Mouse (Mus musculus) ES-E14 (cell line): Measurements from ENCODE around the gene Cys1. TPM values are rescaled to one million over a fixed set of nuclear protein-coding genes. Genes with fewer than 3 reads are reported as not detected.
"Not testable (repeated sequence)": the region's sequence is repeated elsewhere in the genome, so short reads cannot be mapped to it uniquely, and the experiment has no call there.

ENCODE experiments used
- DNase-seq: peaks from one replicate; pipeline ENCODE4 v3.0.0-alpha.2; 2013; ENCODE audit warnings: low read depth, low spot score
- H3K27ac ChIP-seq: 2 replicates; pipeline ENCODE4 v1.5.1; 2012; ENCODE audit warnings: low read depth, mild to moderate bottlenecking, low read length, moderate library complexity, mixed read lengths; ENCODE audit not compliant: poor library complexity, insufficient read depth, severe bottlenecking
- H3K36me3 ChIP-seq: 2 replicates; pipeline ENCODE4 v1.6.1; 2012; ENCODE audit warnings: mild to moderate bottlenecking, low read length, moderate library complexity, mixed read lengths; ENCODE audit not compliant: control insufficient read depth, poor library complexity, insufficient read depth, severe bottlenecking
- H3K4me1 ChIP-seq, 2 experiments: fragments of 150-350 bp in 1 of 2; sonication (generic) in 1 of 2; 2 replicates each; pipeline ENCODE4 v1.6.1; 2012; ENCODE audit warnings: low read length in 2 of 2, mild to moderate bottlenecking in 1 of 2, mixed read lengths in 1 of 2; ENCODE audit not compliant: control insufficient read depth in 2 of 2, insufficient read depth in 2 of 2, poor library complexity in 1 of 2
- H3K4me3 ChIP-seq, 2 experiments: fragments of 150-350 bp in 1 of 2; sonication (generic) in 1 of 2; 2 replicates each; pipeline ENCODE4 v1.5.1; 2012; ENCODE audit warnings: low read length in 2 of 2, low read depth in 1 of 2, mild to moderate bottlenecking in 1 of 2, mixed read lengths in 1 of 2; ENCODE audit not compliant: insufficient read depth in 1 of 2, poor library complexity in 1 of 2, severe bottlenecking in 1 of 2
- H3K9ac ChIP-seq: 2 replicates; pipeline ENCODE4 v1.6.1; 2012; ENCODE audit warnings: low read depth, mild to moderate bottlenecking, low read length, mixed read lengths; ENCODE audit not compliant: poor library complexity, insufficient read depth, severe bottlenecking
- H3K9me3 ChIP-seq: fragments of 150-350 bp; sonication (generic); 2 replicates; pipeline ENCODE4 v1.6.1; 2012; ENCODE audit warnings: low read depth, mild to moderate bottlenecking, low read length; ENCODE audit not compliant: control insufficient read depth, insufficient read depth
- CHD2 ChIP-seq: IDR thresholded peaks from 2 replicates; pipeline ENCODE4 v1.6.1; 2014; ENCODE audit warnings: mild to moderate bottlenecking, low read depth, low read length, inconsistent platforms
- HCFC1 ChIP-seq: IDR thresholded peaks from 2 replicates; pipeline ENCODE4 v1.6.1; 2012; ENCODE audit warnings: low read length, inconsistent platforms, borderline replicate concordance; ENCODE audit not compliant: insufficient read depth
- MAFK ChIP-seq: IDR thresholded peaks from 2 replicates; pipeline ENCODE4 v1.6.1; 2014; ENCODE audit warnings: mild to moderate bottlenecking, low read depth, low read length, inconsistent platforms; ENCODE audit not compliant: insufficient read depth
- ZC3H11A ChIP-seq: IDR thresholded peaks from 2 replicates; pipeline ENCODE4 v1.6.1; 2012; ENCODE audit warnings: low read depth, mild to moderate bottlenecking, inconsistent platforms, low read length, borderline replicate concordance
- ZNF384 ChIP-seq: IDR thresholded peaks from 2 replicates; pipeline ENCODE4 v1.6.1; 2012; ENCODE audit warnings: low read depth, low read length, inconsistent platforms
- in situ Hi-C, 2 experiments: fragments of 600-800 bp; cut with MboI; formaldehyde crosslinking; loops; one replicate each; pipeline ENCODE4 v1.15.1; 2025; ENCODE audit warnings: low sequenced_read_pairs in 2 of 2, inconsistent platforms in 1 of 2; ENCODE audit not compliant: unreplicated experiment in 2 of 2
- total RNA-seq: library from RNA; depleted of rRNA; stranded (reverse); fragments of 300-350 nt; gene quantifications from 2 replicates; pipeline ENCODE4 v1.2.3, GENCODE M21; 2012

Gene Cys1
- total RNA-seq, 1 experiment: not detected

DNA sequence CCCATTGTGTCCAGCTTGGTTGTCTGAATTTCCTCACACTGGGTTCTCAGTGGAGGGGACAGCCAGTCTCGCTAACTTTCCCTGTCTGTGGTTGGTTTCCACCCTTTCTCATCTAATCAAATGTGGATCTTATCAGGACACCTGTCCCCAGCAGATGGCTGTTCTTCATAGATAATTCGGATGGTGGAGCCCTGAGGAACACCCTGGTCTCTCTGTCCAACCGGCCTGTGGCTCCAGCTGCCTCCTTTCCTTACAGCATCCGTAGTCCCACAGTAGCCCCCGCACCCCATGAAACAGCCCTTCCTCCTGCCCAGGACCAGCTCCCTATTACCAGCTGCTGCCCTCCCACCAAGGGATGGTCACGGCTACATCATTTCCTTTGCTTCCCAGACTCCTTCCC is 35.7 kb downstream of the Cys1 start:
- Histone ChIP-seq H3K9me3 (no peaks in the 10 kb centered on the region), H3K36me3 (no peaks in the 10 kb centered on the region), H3K4me1 (peaks cover 5 to 6% of the 10 kb centered on the region in 2 experiments; a peak in 2 of 4 replicates), H3K9ac (no peak overlapping the region), H3K4me3 (no peak overlapping the region), H3K27ac (no peak overlapping the region)
- TF ChIP-seq CHD2 (no peak), HCFC1 (no peak), ZC3H11A (no peak), MAFK (no peak), ZNF384 (no peak)
- DNase-seq: no peak
- in situ Hi-C loops: no loop called here

- Histone ChIP-seq H3K27ac (no peak overlapping the region), H3K4me1 (peaks cover 2 to 3% of the 10 kb centered on the region in 2 experiments; a peak in 2 of 4 replicates), H3K4me3 (no peak overlapping the region), H3K9me3 (no peaks in the 10 kb centered on the region), H3K9ac (no peak overlapping the region), H3K36me3 (no peaks in the 10 kb centered on the region)
- in situ Hi-C loops: no loop called here
- no peak for TF ChIP-seq CHD2
- TF ChIP-seq ZNF384: no peak
- no peak for TF ChIP-seq HCFC1
- DNase-seq: peak; percentile 34
Observed at GRCm38 (mm10) chr12:24644125-24644571, 37.5 kb downstream of the Cys1 start.

- Histone ChIP-seq H3K27ac (no peak overlapping the region), H3K36me3 (no peaks in the 10 kb centered on the region), H3K9me3 (no peaks in the 10 kb centered on the region), H3K9ac (no peak overlapping the region), H3K4me1 (peaks cover 0 to 3% of the 10 kb centered on the region in 2 experiments; a peak in 1 of 4 replicates), H3K4me3 (no peak overlapping the region)
- no peak for DNase-seq
- TF ChIP-seq HCFC1 (no peak), CHD2 (no peak), MAFK (no peak), ZC3H11A (no peak), ZNF384 (no peak)
- in situ Hi-C loops: no loop called here
Observed at GRCm38 (mm10) chr12:24642370-24642802, 39.2 kb downstream of the Cys1 start.

DNA sequence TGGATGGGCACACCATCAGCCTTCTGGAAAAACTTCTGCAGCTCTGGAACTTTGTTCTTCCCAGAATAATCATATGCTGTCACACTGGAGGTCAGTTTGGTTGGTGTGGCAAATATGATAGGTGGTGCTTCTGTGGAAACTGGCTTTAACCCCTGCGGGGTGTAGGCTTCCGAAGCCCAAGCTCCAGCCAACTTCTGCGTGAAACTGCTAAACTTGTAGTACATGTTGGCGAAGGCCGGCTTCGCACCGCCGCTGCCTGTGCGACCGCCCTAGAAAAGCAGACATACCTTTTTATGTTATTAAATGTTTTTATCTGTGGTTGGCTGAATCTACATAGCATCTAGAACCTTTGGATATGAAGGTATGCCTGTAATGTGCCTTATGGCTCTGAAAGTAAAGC is 42.8 kb downstream of the Cys1 start:
- in situ Hi-C loops, H3K4me3 ChIP-seq, H3K9ac ChIP-seq, DNase-seq, H3K4me1 ChIP-seq, H3K36me3 ChIP-seq, H3K9me3 ChIP-seq, H3K27ac ChIP-seq: not testable (repeated sequence)

GRCm38 (mm10) chr12:24634648-24635047 is 47.0 kb downstream of the Cys1 start:
- TF ChIP-seq HCFC1 (no peak), ZC3H11A (no peak), ZNF384 (no peak), MAFK (no peak), CHD2 (no peak)
- Histone ChIP-seq H3K27ac (no peak overlapping the region), H3K9me3 (no peaks in the 10 kb centered on the region), H3K4me3 (no peak overlapping the region), H3K4me1 (peaks cover 4% of the 10 kb centered on the region in 2 experiments; a peak in 3 of 4 replicates), H3K36me3 (no peaks in the 10 kb centered on the region), H3K9ac (no peak overlapping the region)
- in situ Hi-C loops: no loop called here
- no peak for DNase-seq
